Mouse (Mus musculus) heart, embryonic 13.5 days (tissue): Measurements from ENCODE around the gene Olfr822. TPM values are rescaled to one million over a fixed set of nuclear protein-coding genes. Genes with fewer than 3 reads are reported as not detected.
"Not testable (repeated sequence)": the region's sequence is repeated elsewhere in the genome, so short reads cannot be mapped to it uniquely, and the experiment has no call there.

Experiments used
- ATAC-seq: fragments of 200-750 bp; cut with Nextera tagmentation; 2 replicates; pipeline ENCODE4 v1.8.0; 2017; ENCODE audit warnings: moderate TSS enrichment; ENCODE audit not compliant: insufficient number of reproducible peaks, low FRiP score, low TSS enrichment; ENCODE audit errors: extremely low read depth
- H3K27ac ChIP-seq: fragments of 300-500 bp; sonication (generic); replicated peaks from 2 replicates; pipeline ENCODE4 v1.5.1; 2015; ENCODE audit warnings: moderate library complexity, mild to moderate bottlenecking, inconsistent platforms
- H3K27me3 ChIP-seq: fragments of 300-500 bp; sonication (generic); replicated peaks from 2 replicates; pipeline ENCODE4 v1.6.1; 2015; ENCODE audit warnings: mild to moderate bottlenecking, inconsistent platforms
- H3K36me3 ChIP-seq: fragments of 300-500 bp; sonication (generic); 2 replicates; pipeline ENCODE4 v1.6.1; 2015; ENCODE audit warnings: mild to moderate bottlenecking, inconsistent platforms
- H3K4me1 ChIP-seq: fragments of 300-500 bp; sonication (generic); 2 replicates; pipeline ENCODE4 v1.6.1; 2015; ENCODE audit warnings: inconsistent platforms
- H3K4me2 ChIP-seq: fragments of 300-500 bp; sonication (generic); 2 replicates; pipeline ENCODE4 v1.6.1; 2015; ENCODE audit warnings: inconsistent platforms, mild to moderate bottlenecking, moderate library complexity
- H3K4me3 ChIP-seq: fragments of 300-500 bp; sonication (generic); 2 replicates; pipeline ENCODE4 v1.5.1; 2015; ENCODE audit warnings: moderate library complexity, mild to moderate bottlenecking, inconsistent platforms
- H3K9ac ChIP-seq: fragments of 300-500 bp; sonication (generic); 2 replicates; pipeline ENCODE4 v1.6.1; 2015; ENCODE audit warnings: inconsistent platforms, mild to moderate bottlenecking, moderate library complexity
- H3K9me3 ChIP-seq: fragments of 300-500 bp; sonication (generic); 2 replicates; pipeline ENCODE4 v1.6.1; 2016; ENCODE audit warnings: inconsistent platforms
- WGBS: fragments of 180-500 bp; shearing (Covaris S2); methylation state at CpG from one replicate; pipeline ENCODE4 v1.1.7; 2015; ENCODE audit warnings: mixed read lengths; 5-methylcytosine and 5-hydroxymethylcytosine counted together
- polyA plus RNA-seq: library from polyadenylated mRNA; unstranded; fragments of >200 nt; fragmentation: Nextera tagmentation; extraction: Ambion mirVana; gene quantifications from 2 replicates; pipeline ENCODE4 v1.2.1, GENCODE M21; 2015

The Olfr822 gene
- not detected in 2 replicates for polyA plus RNA-seq

DNA sequence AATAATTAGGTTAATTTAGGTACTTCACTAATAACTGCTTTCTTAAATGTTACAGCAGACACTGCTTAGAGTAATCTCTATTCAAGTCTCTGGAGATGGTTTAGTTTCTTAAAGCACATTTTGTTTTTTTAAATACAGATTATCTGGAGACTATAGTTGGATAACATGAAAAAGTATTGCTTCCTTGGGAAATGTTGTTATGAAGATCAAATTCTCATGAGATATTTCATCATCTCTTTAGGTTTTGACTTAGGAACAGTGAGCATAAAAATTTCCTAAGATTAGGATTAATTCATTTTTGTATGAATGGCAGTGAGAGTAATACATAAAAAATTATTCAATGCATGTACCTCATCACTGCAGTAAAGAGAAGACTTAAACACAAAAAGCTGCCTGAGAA lies at the start of gene Olfr822:
Olfr822 (plus strand) TSS at position 301 of the 400 bp plus-strand sequence.
- Histone ChIP-seq H3K4me3 (no peak within 1 kb of the TSS), H3K36me3 (no peaks in the 10 kb centered on the region), H3K27ac (no peak within 1 kb of the TSS), H3K27me3 (no peaks in the 10 kb centered on the region), H3K9ac (no peak within 1 kb of the TSS), H3K4me2 (no peak within 1 kb of the TSS), H3K4me1 (no peaks in the 10 kb centered on the region), H3K9me3 (no peaks in the 10 kb centered on the region; the same call in 1 of the 2 replicates)
- ATAC-seq = no peak

DNA sequence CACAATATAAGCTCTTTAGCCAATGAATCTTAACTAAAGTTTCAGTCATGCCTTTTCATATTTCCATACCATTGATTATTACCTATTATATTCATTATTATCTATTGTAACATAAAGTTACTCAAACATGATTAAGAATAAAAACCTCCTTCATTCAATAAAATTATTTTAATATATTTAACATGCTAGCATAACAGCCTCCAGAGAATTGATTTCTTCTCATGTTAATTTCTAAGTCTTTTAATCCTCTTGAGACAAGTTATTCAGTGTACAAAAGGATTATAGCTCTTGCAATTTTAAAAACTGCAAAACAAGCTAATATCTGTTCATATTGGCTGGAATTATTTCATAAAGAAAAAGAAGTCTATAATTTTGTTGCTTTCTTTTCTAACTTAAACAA lies 41.0 kb upstream of the Olfr822 start, which contains the start of gene Olfr821:
Olfr821 (plus strand) TSS at position 301 of the 400 bp plus-strand sequence.
- Histone ChIP-seq H3K9me3 (no peaks in the 10 kb centered on the region), H3K36me3 (no peaks in the 10 kb centered on the region), H3K27me3 (no peaks in the 10 kb centered on the region), H3K4me1 (no peaks in the 10 kb centered on the region), H3K9ac (no peak within 1 kb of the TSS), H3K27ac (no peak within 1 kb of the TSS), H3K4me3 (no peak within 1 kb of the TSS), H3K4me2 (no peak within 1 kb of the TSS)
- no peak for ATAC-seq

DNA sequence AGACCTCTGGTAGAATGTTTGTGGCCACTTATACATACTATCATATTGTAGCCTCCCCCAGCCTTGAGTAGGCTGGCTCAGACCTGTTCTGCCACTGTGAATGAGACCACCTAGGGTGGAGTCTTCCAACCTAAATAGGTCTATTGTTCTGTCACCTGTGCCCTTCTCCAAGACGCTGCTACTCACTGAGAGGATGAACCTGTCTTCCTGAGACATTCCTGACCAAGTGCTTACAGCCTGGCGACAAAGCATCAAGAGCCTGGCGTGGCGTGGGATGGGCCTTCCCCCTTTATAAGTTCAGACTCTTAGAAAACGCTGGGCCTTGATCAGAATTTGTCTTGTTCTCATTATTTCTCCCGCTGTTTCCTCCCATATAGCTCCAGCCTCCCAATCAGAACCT lies 33.9 kb upstream of the Olfr822 start:
- no peak overlapping the region for H3K4me3 ChIP-seq
- H3K27me3 ChIP-seq = no peaks in the 10 kb centered on the region
- no peaks in the 10 kb centered on the region for H3K4me1 ChIP-seq
- no peaks in the 10 kb centered on the region for H3K36me3 ChIP-seq
- no peaks in the 10 kb centered on the region for H3K9me3 ChIP-seq
- H3K9ac ChIP-seq = no peak overlapping the region
- no peak overlapping the region for H3K27ac ChIP-seq
- H3K4me2 ChIP-seq = no peak overlapping the region
- 67% methylated on average over 6 of the region's 6 CpGs for WGBS
- no peak for ATAC-seq

DNA sequence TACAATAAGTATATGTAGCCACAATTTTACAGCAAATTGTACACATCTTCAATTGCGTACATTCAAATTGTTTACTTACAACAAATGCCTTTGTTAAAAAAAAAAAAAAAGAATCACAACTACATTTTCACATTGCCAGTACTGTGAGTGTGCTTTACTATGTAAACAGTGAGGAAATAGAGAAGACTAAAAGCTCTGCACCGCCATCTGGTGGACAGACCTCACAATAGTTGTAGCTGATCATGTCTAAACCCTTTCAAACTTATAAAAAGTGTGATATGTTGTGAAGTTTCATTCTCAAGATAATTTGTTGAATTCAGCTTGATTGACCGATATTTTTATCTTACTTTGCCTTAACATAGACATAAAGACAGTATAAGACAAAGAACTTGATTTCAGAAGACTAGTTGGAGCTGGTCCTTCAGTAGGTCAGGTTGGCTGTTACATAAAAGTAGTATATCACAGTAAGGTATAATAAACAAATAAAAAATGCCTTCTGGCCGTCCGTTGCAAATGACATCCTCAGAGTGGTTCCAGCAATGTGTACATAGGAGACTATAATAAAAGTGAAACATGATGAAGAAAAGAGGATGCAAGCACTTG lies 21.9 kb downstream of the Olfr822 start:
- no peaks in the 10 kb centered on the region for H3K4me1 ChIP-seq
- H3K27ac ChIP-seq = no peak overlapping the region
- H3K27me3 ChIP-seq = no peaks in the 10 kb centered on the region
- no peak overlapping the region for H3K4me2 ChIP-seq
- no peak overlapping the region for H3K9ac ChIP-seq
- H3K36me3 ChIP-seq = no peaks in the 10 kb centered on the region
- no peak for ATAC-seq
- no peaks in the 10 kb centered on the region for H3K9me3 ChIP-seq
- WGBS = 12% methylated on average over 5 of the region's 5 CpGs
- no peak overlapping the region for H3K4me3 ChIP-seq

DNA sequence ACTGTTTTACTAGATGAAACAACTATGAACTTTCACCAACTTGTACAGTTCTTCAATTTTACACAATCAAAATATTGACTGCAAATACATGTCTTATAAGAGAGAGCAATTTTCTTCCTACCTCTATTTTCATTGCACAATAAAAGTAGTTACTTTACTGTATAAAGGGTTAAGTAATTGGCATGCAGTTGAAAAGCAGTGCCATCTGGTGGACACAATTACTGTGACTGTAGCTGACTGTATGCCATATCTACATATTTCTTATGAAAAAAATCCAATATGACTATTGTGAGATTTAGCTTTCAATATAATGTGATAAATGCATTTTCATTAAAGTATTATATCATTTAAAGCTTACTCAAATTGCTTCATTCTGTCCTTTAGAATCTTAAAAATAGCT lies 25.1 kb downstream of the Olfr822 start:
- H3K4me1 ChIP-seq = no peaks in the 10 kb centered on the region
- no peak overlapping the region for H3K27ac ChIP-seq
- H3K27me3 ChIP-seq = no peaks in the 10 kb centered on the region
- no peak overlapping the region for H3K4me2 ChIP-seq
- no peak for ATAC-seq
- H3K36me3 ChIP-seq = no peaks in the 10 kb centered on the region
- H3K4me3 ChIP-seq = no peak overlapping the region
- no peaks in the 10 kb centered on the region for H3K9me3 ChIP-seq
- no peak overlapping the region for H3K9ac ChIP-seq

DNA sequence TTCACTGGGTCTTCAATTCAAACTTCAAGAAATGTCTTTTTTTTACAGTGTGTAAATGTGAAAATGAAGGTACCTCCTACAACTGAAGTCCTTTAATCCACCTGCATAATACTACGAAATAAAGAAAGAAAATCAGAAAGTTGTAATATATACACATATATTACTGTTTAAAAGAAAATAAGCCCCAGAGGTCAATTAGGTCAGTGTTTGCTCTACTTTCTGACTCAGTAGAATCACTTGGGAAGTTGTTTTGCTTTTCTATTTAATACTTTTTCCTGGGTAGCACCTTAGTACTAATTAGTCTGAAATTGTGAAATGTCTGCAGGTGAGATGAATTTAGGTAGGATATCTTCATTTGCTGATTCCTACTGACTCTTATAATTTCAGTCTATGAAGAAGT lies 44.3 kb downstream of the Olfr822 start, which contains the start of gene Olfr823:
Olfr823 (minus strand) TSS at position 101 of the 400 bp plus-strand sequence.
- not testable (repeated sequence) for H3K9me3 ChIP-seq, ATAC-seq, H3K36me3 ChIP-seq, H3K4me3 ChIP-seq, H3K4me1 ChIP-seq, H3K27ac ChIP-seq, H3K9ac ChIP-seq, H3K27me3 ChIP-seq, H3K4me2 ChIP-seq
- 74% methylated on average over 1 of the region's 1 CpGs for WGBS

DNA sequence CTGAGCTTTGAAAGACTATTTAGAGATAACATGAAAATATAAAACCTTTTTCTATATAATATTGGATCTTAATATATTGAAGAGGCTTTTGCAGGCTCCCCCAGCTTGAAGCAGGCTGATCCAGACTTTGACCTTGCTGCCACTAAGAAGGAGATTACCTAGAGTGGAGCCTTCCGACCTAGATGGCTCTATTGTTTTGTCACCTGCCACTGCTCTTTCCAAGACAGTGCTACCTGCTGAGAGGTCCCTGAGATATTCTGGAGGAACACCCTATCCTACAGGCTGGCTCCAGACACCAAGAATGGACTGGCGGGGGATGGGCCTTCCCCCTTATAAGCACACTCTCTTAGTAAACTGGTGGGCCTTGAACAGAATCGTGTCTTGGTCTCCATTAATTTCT lies 45.0 kb downstream of the Olfr822 start:
- H3K9me3 ChIP-seq, H3K4me1 ChIP-seq, H3K27ac ChIP-seq, ATAC-seq, H3K4me3 ChIP-seq, H3K4me2 ChIP-seq, H3K27me3 ChIP-seq, H3K9ac ChIP-seq, H3K36me3 ChIP-seq: not testable (repeated sequence)
- WGBS = 61% methylated on average over 3 of the region's 3 CpGs

Other genes starting within 250 kb of the Olfr822 start
- gene Olfr812, start 225.1 kb upstream of the Olfr822 start, polyA plus RNA-seq = not detected in 2 replicates
- not detected in 2 replicates for gene Olfr813, start 215.8 kb upstream of the Olfr822 start, polyA plus RNA-seq
- gene Olfr814, start 191.4 kb upstream of the Olfr822 start, polyA plus RNA-seq = not detected in 2 replicates
- gene Olfr815, start 165.3 kb upstream of the Olfr822 start, polyA plus RNA-seq = not detected in 2 replicates
- not detected in 2 replicates for gene Olfr816, start 155.6 kb upstream of the Olfr822 start, polyA plus RNA-seq
- not detected in 2 replicates for gene Olfr818, start 122.1 kb upstream of the Olfr822 start, polyA plus RNA-seq
- gene Olfr819, start 103.9 kb upstream of the Olfr822 start, polyA plus RNA-seq = not detected in 2 replicates
- gene Olfr247, start 95.1 kb upstream of the Olfr822 start, polyA plus RNA-seq = not detected in 2 replicates
- gene Gm10310, start 86.1 kb upstream of the Olfr822 start, polyA plus RNA-seq = not detected in 2 replicates
- not detected in 2 replicates for gene Olfr820, start 58.6 kb upstream of the Olfr822 start, polyA plus RNA-seq
- not detected in 2 replicates for gene Olfr821, start 40.9 kb upstream of the Olfr822 start, polyA plus RNA-seq
- gene Olfr823, start 44.2 kb downstream of the Olfr822 start, polyA plus RNA-seq = not detected in 2 replicates
- gene Olfr824, start 58.8 kb downstream of the Olfr822 start, polyA plus RNA-seq = not detected in 2 replicates
- gene Olfr825, start 95.6 kb downstream of the Olfr822 start, polyA plus RNA-seq = not detected in 2 replicates
- gene Olfr826, start 113.0 kb downstream of the Olfr822 start, polyA plus RNA-seq = not detected in 2 replicates
- gene Olfr827, start 143.2 kb downstream of the Olfr822 start, polyA plus RNA-seq = not detected in 2 replicates
- not detected in 2 replicates for gene Neurod4, start 209.0 kb downstream of the Olfr822 start, polyA plus RNA-seq